Mouse (Mus musculus): ENCODE data around the gene Rims1. TPM values are rescaled to one million over a fixed set of nuclear protein-coding genes. Genes with fewer than 3 reads are reported as not detected.

Gene Rims1
- polyA plus RNA-seq, 1 experiment from 2014 or later, result 4.4 TPM

DNA sequence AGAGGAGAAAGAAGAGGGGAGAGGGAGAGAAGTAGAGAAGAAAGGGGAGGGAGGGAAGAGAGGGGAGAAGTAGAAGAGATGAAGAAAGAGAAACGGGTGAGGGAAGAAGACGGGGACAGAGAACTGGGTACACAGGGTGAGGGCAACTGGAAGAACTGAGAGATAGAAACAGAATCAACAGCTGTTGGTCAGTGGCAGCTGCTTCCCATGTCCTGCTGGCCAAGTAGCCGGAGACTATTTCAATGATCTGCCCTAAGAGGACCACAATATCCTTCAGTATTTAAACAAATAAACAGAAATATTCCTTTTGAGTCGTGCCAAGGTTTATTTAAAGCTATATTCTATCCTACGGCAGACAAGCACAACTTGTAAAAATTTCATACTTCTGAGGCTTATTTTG, 499.3 kb downstream of the Rims1 start:
- Histone ChIP-seq H3K4me2 (no peak overlapping the region), H3K36me3 (ENCODE audit: poor library complexity, severe bottlenecking) (no peaks in the 10 kb centered on the region), H3K4me3 (no peak overlapping the region), H3K9ac (no peak overlapping the region), H3K9me3 (replicated peaks) (no peaks in the 10 kb centered on the region), H3K27me3 (no peaks in the 10 kb centered on the region), H3K27ac (no peak overlapping the region), H3K4me1 (no peaks in the 10 kb centered on the region)
- no peak for ATAC-seq
- 86% methylated on average over 5 of the region's 5 CpGs for WGBS

- no peak for ATAC-seq
- Histone ChIP-seq H3K36me3 (ENCODE audit: poor library complexity, severe bottlenecking) (no peaks in the 10 kb centered on the region), H3K9ac (no peak overlapping the region), H3K27ac (no peak overlapping the region), H3K4me1 (no peaks in the 10 kb centered on the region), H3K4me3 (no peak overlapping the region), H3K27me3 (no peaks in the 10 kb centered on the region), H3K9me3 (replicated peaks) (no peaks in the 10 kb centered on the region), H3K4me2 (no peak overlapping the region)
- WGBS, result 89% methylated on average over 1 of the region's 1 CpGs
Measured at GRCm38 (mm10) chr1:22305932-22306331, 499.9 kb downstream of the Rims1 start.

- Histone ChIP-seq H3K36me3 (ENCODE audit: poor library complexity, severe bottlenecking) (no peaks in the 10 kb centered on the region), H3K4me3 (no peak overlapping the region), H3K9ac (no peak overlapping the region), H3K4me1 (no peaks in the 10 kb centered on the region), H3K27ac (no peak overlapping the region), H3K9me3 (replicated peaks) (no peaks in the 10 kb centered on the region), H3K4me2 (no peak overlapping the region), H3K27me3 (no peaks in the 10 kb centered on the region)
- 2% methylated on average over 3 of the region's 3 CpGs for WGBS
- ATAC-seq, result no peak
Measured at GRCm38 (mm10) chr1:22293953-22294352, 511.8 kb downstream of the Rims1 start.

GRCm38 (mm10) chr1:22293310-22293709, 512.5 kb downstream of the Rims1 start:
- no peak for ATAC-seq
- 72% methylated on average over 2 of the region's 2 CpGs for WGBS

DNA sequence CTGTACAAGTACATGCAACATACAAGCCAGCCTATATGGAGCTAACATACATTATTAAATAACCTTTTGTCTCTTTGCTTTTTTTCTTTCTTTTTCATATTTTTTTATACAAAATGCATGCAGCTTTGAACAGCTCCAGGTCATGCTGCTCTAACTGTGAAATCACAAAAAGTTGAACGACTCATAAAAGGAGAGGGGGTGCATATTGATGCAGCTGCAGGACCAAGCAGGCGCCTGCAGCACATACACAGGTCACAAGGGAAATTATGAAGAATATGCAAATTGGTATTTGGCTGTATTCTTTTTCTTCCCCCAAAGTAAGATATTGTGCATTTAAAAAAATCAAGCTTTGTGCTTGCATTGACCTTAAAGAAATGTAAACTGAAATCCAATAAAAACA, 519.0 kb downstream of the Rims1 start:
- no peaks in the 10 kb centered on the region for H3K9me3 ChIP-seq (replicated peaks)

More at GRCm38 (mm10) chr1:22293310-22293709, 512.5 kb downstream of the Rims1 start:
- Histone ChIP-seq H3K9me3 (replicated peaks) (no peaks in the 10 kb centered on the region), H3K4me1 (no peaks in the 10 kb centered on the region), H3K27ac (no peak overlapping the region), H3K4me2 (no peak overlapping the region), H3K36me3 (ENCODE audit: poor library complexity, severe bottlenecking) (no peaks in the 10 kb centered on the region), H3K4me3 (no peak overlapping the region), H3K27me3 (no peaks in the 10 kb centered on the region), H3K9ac (no peak overlapping the region)

DNA sequence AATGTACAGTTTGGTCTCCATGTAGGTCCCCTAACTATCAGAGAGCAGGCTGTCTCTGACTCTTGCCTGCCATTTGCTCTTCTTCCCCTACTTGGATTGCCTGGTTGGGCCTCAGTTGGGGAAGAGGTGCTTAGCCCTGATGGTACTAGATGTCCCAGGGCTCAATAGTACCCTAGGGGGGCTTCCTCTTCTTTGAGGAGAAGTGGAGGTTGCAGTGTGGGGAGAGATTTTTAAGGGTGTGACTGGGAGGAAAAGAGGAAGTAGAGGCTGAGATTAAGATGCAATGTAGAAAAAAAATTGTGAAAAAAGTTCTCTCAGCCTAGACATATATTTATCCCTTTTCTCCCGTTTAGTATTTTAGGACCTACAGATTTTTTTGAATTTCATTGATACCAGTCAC, 525.8 kb downstream of the Rims1 start:
- Histone ChIP-seq H3K27ac (no peak overlapping the region), H3K4me3 (no peak overlapping the region), H3K9me3 (replicated peaks) (no peaks in the 10 kb centered on the region), H3K4me1 (no peaks in the 10 kb centered on the region), H3K36me3 (ENCODE audit: poor library complexity, severe bottlenecking) (no peaks in the 10 kb centered on the region), H3K27me3 (no peaks in the 10 kb centered on the region), H3K4me2 (no peak overlapping the region), H3K9ac (no peak overlapping the region)
- no peak for ATAC-seq
- WGBS, result 87% methylated on average over 1 of the region's 1 CpGs

More for the DNA sequence above, 519.0 kb downstream of the Rims1 start:
- no peak overlapping the region for H3K4me2 ChIP-seq
- no peak overlapping the region for H3K9ac ChIP-seq
- no peaks in the 10 kb centered on the region for H3K4me1 ChIP-seq
- no peak overlapping the region for H3K27ac ChIP-seq
- no peaks in the 10 kb centered on the region for H3K27me3 ChIP-seq
- no peaks in the 10 kb centered on the region for H3K36me3 ChIP-seq (ENCODE audit: poor library complexity, severe bottlenecking)
- H3K4me3 ChIP-seq, result no peak overlapping the region
- 66% methylated on average over 2 of the region's 2 CpGs for whole genome bisulfite sequencing
- no peak for ATAC-seq

- no peak overlapping the region for H3K4me3 ChIP-seq
- no peak for ATAC-seq
- H3K4me1 ChIP-seq, result no peaks in the 10 kb centered on the region
- H3K9ac ChIP-seq, result no peak overlapping the region
- no peaks in the 10 kb centered on the region for H3K9me3 ChIP-seq (replicated peaks)
- H3K4me2 ChIP-seq, result no peak overlapping the region
- H3K36me3 ChIP-seq (ENCODE audit: poor library complexity, severe bottlenecking), result no peaks in the 10 kb centered on the region
- WGBS, result 77% methylated on average over 2 of the region's 2 CpGs
- H3K27ac ChIP-seq, result no peak overlapping the region
- H3K27me3 ChIP-seq, result no peaks in the 10 kb centered on the region
Measured at GRCm38 (mm10) chr1:22274081-22274480, 531.7 kb downstream of the Rims1 start.

- no peak overlapping the region for H3K4me3 ChIP-seq
- no peak for ATAC-seq
- WGBS, result 63% methylated on average over 5 of the region's 5 CpGs
- H3K27ac ChIP-seq, result no peak overlapping the region
- no peak overlapping the region for H3K9ac ChIP-seq
- peaks cover 9% of the 10 kb centered on the region; the same call in 1 of the 2 replicates for H3K4me1 ChIP-seq
- H3K27me3 ChIP-seq, result no peaks in the 10 kb centered on the region
- H3K36me3 ChIP-seq (ENCODE audit: poor library complexity, severe bottlenecking), result no peaks in the 10 kb centered on the region
- H3K9me3 ChIP-seq (replicated peaks), result no peaks in the 10 kb centered on the region
- H3K4me2 ChIP-seq, result no peak overlapping the region
Measured at GRCm38 (mm10) chr1:22270131-22270530, 535.7 kb downstream of the Rims1 start.

- WGBS, result 36% methylated on average over 15 of the region's 15 CpGs
- Histone ChIP-seq H3K27me3 (no peaks in the 10 kb centered on the region), H3K4me1 (peaks cover 9% of the 10 kb centered on the region; the same call in 1 of the 2 replicates), H3K27ac (no peak overlapping the region), H3K9me3 (replicated peaks) (no peaks in the 10 kb centered on the region), H3K36me3 (ENCODE audit: poor library complexity, severe bottlenecking) (no peaks in the 10 kb centered on the region), H3K9ac (no peak overlapping the region), H3K4me2 (no peak overlapping the region), H3K4me3 (no peak overlapping the region)
- ATAC-seq, result peak; percentile 84
Measured at GRCm38 (mm10) chr1:22268581-22269359, 537.0 kb downstream of the Rims1 start.

GRCm38 (mm10) chr1:22266491-22266890, 539.3 kb downstream of the Rims1 start:
- Histone ChIP-seq H3K9ac (no peak overlapping the region), H3K4me1 (peaks cover 9% of the 10 kb centered on the region; the same call in 1 of the 2 replicates), H3K36me3 (ENCODE audit: poor library complexity, severe bottlenecking) (no peaks in the 10 kb centered on the region), H3K4me2 (no peak overlapping the region), H3K9me3 (replicated peaks) (no peaks in the 10 kb centered on the region), H3K27me3 (no peaks in the 10 kb centered on the region), H3K4me3 (no peak overlapping the region), H3K27ac (no peak overlapping the region)
- WGBS, result 35% methylated on average over 10 of the region's 10 CpGs
- peak; percentile 60; the same call in 1 of the 2 replicates for ATAC-seq

- no peak overlapping the region for H3K27ac ChIP-seq
- H3K4me3 ChIP-seq, result no peak overlapping the region
- no peak for ATAC-seq
- H3K4me1 ChIP-seq, result peaks cover 9% of the 10 kb centered on the region; the same call in 1 of the 2 replicates
- H3K36me3 ChIP-seq (ENCODE audit: poor library complexity, severe bottlenecking), result no peaks in the 10 kb centered on the region
- no peak overlapping the region for H3K9ac ChIP-seq
- 75% methylated on average over 3 of the region's 3 CpGs for WGBS
- no peak overlapping the region for H3K4me2 ChIP-seq
- no peaks in the 10 kb centered on the region for H3K9me3 ChIP-seq (replicated peaks)
- no peaks in the 10 kb centered on the region for H3K27me3 ChIP-seq
Measured at GRCm38 (mm10) chr1:22265528-22265927, 540.3 kb downstream of the Rims1 start.

GRCm38 (mm10) chr1:22262169-22262950, 543.4 kb downstream of the Rims1 start:
- Histone ChIP-seq H3K9me3 (replicated peaks) (no peaks in the 10 kb centered on the region), H3K9ac (no peak overlapping the region), H3K4me2 (no peak overlapping the region), H3K4me3 (no peak overlapping the region), H3K4me1 (peaks cover 9% of the 10 kb centered on the region; the same call in 1 of the 2 replicates), H3K27me3 (no peaks in the 10 kb centered on the region), H3K27ac (no peak overlapping the region), H3K36me3 (ENCODE audit: poor library complexity, severe bottlenecking) (no peaks in the 10 kb centered on the region)
- no peak for ATAC-seq
- 69% methylated on average over 6 of the region's 6 CpGs for WGBS
